Mouse (Mus musculus): Measurements from ENCODE around the gene Taf5l.
"Not testable (repeated sequence)": the region's sequence is repeated elsewhere in the genome, so short reads cannot be mapped to it uniquely, and the experiment has no call there.

The Taf5l gene

GRCm38 (mm10) chr8:123960556-123960955, 60.6 kb downstream of the Taf5l start:
- DNase-seq (ENCODE audit: low spot score in 2 of 2), result not testable (repeated sequence)

GRCm38 (mm10) chr8:123960056-123960455, 61.1 kb downstream of the Taf5l start:
- DNase-seq (ENCODE audit: low spot score in 2 of 2), result no peak

- DNase-seq (ENCODE audit: low spot score in 2 of 2), result no peak
Observed at GRCm38 (mm10) chr8:123959473-123959872, 61.7 kb downstream of the Taf5l start.

GRCm38 (mm10) chr8:123958130-123958529, 63.1 kb downstream of the Taf5l start:
- DNase-seq (ENCODE audit: low spot score in 2 of 2), result peak; percentile 33 to 41

- no peak for DNase-seq (ENCODE audit: low spot score in 2 of 2)
Observed at GRCm38 (mm10) chr8:123954246-123954645, 67.0 kb downstream of the Taf5l start.

GRCm38 (mm10) chr8:123953686-123954085, 67.5 kb downstream of the Taf5l start:
- DNase-seq (ENCODE audit: low spot score in 2 of 2), result no peak

GRCm38 (mm10) chr8:123950077-123950802, 71.0 kb downstream of the Taf5l start:
- peak; percentile 48 to 49 for DNase-seq (ENCODE audit: low spot score in 2 of 2)

GRCm38 (mm10) chr8:123949686-123949986, 71.6 kb downstream of the Taf5l start:
- DNase-seq (ENCODE audit: low spot score in 2 of 2), result no peak

- DNase-seq (ENCODE audit: low spot score in 2 of 2), result peak; percentile 100
Observed at GRCm38 (mm10) chr8:123948942-123949685, 72.1 kb downstream of the Taf5l start, which contains the start of gene Nup133. TSS of gene Nup133 (minus strand) at chr8:123949265.
